Mouse (Mus musculus): Measurements from ENCODE around the gene Tff3. TPM values are rescaled to one million over a fixed set of nuclear protein-coding genes. Genes with fewer than 3 reads are reported as not detected.

Gene Tff3
- polyA plus RNA-seq, 1 experiment = 0.77 TPM

DNA sequence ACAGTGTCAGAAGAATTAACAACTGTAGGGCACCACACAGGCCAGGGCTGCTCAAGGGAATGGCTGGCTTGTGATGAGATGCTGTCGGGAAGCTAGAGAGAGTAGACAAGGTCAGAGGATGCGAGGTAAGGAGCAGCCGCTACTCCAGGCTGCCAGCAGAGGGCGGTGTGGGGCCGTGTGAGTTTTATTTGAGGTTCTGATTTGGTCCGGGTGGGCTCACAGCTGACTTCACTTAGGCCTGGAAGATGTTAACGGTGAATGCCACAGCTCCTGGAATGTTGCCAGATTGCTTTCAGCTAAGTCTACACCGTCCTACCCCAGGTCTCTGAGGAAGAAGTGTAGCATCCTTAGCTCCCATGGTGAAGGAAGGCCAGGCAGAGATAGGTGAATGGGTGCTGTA lies 7.5 kb downstream of the Tff3 start:
- no peak for TF ChIP-seq POLR2A (IDR thresholded peaks at IDR 0.05; ENCODE audit: borderline replicate concordance, insufficient read depth, low read length)
- TF ChIP-seq CTCF (IDR thresholded peaks at IDR 0.05; ENCODE audit: borderline replicate concordance, insufficient read depth, low read depth, low read length) = peak; percentile 92
- Histone ChIP-seq H3K27ac (ENCODE audit: insufficient read depth, low read length) (no peak overlapping the region), H3K4me3 (replicated peaks; ENCODE audit: insufficient read depth, low read depth, low read length) (no peak overlapping the region), H3K4me1 (ENCODE audit: control insufficient read depth, insufficient read depth, low read length) (peaks cover 36% of the 10 kb centered on the region), H3K27me3 (ENCODE audit: control insufficient read depth, insufficient read depth, low read length) (no peaks in the 10 kb centered on the region)
- DNase-seq = peak; percentile 61 to 76
- WGBS = 7% methylated on average over 8 of the region's 8 CpGs

DNA sequence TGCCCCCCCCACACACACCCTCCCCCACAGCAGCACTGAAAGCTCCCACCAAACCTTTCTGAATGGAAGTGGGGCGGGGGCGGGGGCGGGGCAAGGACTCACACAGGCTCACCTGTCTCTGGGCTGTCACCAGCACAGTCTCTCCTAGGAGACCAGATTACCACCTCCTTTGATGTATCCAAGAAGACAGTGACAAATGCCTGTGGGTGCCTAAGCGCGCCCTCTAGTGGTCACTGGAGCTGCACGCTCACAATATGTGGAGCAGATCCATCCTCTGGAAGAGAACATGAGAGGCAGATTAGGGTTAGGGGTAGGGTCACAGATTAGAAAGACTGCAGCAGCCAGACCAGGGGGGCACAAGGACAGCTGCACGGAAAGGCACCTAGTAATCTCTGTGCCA lies 10.0 kb downstream of the Tff3 start:
- H3K4me1 ChIP-seq (ENCODE audit: control insufficient read depth, insufficient read depth, low read length) = peaks cover 12% of the 10 kb centered on the region; the same call in 1 of the 2 replicates
- no peaks in the 10 kb centered on the region for H3K27me3 ChIP-seq (ENCODE audit: control insufficient read depth, insufficient read depth, low read length)
- no peak overlapping the region for H3K27ac ChIP-seq (ENCODE audit: insufficient read depth, low read length)
- no peak for TF ChIP-seq POLR2A (IDR thresholded peaks at IDR 0.05; ENCODE audit: borderline replicate concordance, insufficient read depth, low read length)
- TF ChIP-seq CTCF (IDR thresholded peaks at IDR 0.05; ENCODE audit: borderline replicate concordance, insufficient read depth, low read depth, low read length) = peak; percentile 90
- WGBS = 4% methylated on average over 7 of the region's 7 CpGs
- peak; percentile 76 to 85 for DNase-seq
- no peak overlapping the region for H3K4me3 ChIP-seq (replicated peaks; ENCODE audit: insufficient read depth, low read depth, low read length)

DNA sequence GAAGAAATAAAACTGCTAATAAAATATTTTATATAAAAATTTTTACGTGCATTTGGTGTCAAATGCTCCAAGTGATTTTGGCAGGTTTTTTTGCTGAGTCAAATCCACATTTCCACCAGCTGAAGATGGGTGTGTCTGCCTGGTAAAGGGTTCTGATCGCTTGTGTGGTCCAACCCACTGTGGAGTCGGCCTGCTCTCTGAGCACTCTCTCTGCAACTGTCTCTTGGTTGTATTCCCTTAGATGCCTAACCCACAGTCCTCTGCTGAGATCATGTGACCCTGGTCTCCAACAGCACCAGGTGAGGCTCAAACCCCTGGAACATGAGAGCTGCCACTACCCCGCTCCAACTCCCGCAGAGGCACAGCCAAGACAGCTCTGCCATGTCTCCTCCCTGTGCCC lies 11.5 kb downstream of the Tff3 start:
- Histone ChIP-seq H3K27ac (ENCODE audit: insufficient read depth, low read length) (no peak overlapping the region), H3K4me1 (ENCODE audit: control insufficient read depth, insufficient read depth, low read length) (peaks cover 7% of the 10 kb centered on the region; the same call in 1 of the 2 replicates), H3K27me3 (ENCODE audit: control insufficient read depth, insufficient read depth, low read length) (no peaks in the 10 kb centered on the region), H3K4me3 (replicated peaks; ENCODE audit: insufficient read depth, low read depth, low read length) (no peak overlapping the region)
- WGBS = 76% methylated on average over 5 of the region's 5 CpGs
- DNase-seq = no peak
- no peak for TF ChIP-seq POLR2A (IDR thresholded peaks at IDR 0.05; ENCODE audit: borderline replicate concordance, insufficient read depth, low read length)
- TF ChIP-seq CTCF (IDR thresholded peaks at IDR 0.05; ENCODE audit: borderline replicate concordance, insufficient read depth, low read depth, low read length) = no peak

DNA sequence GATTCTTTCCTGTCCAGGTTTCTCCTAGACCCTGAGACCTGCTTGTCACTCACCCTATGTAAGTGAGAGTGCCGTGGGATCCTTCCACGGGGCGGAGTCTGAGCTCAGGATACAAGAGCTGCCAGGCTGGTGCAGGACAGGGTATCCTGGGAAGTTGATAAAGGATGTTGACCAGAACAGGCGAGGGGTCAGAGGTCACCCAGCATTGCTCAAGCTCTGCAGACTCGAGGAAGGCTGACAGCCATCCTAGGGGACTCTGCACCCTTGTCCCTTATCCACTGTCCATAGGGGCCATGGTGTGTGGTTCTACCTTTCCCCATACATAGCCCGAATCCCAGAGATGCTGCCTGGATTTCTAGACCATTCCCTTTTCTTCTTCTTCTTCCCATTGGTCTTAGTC lies 13.4 kb downstream of the Tff3 start:
- peak in 1 of 2 experiments; percentile 16 for DNase-seq
- no peak overlapping the region for H3K4me3 ChIP-seq (replicated peaks; ENCODE audit: insufficient read depth, low read depth, low read length)
- 68% methylated on average over 6 of the region's 6 CpGs for WGBS
- H3K27ac ChIP-seq (ENCODE audit: insufficient read depth, low read length) = no peak overlapping the region
- H3K4me1 ChIP-seq (ENCODE audit: control insufficient read depth, insufficient read depth, low read length) = peaks cover 13% of the 10 kb centered on the region
- TF ChIP-seq POLR2A (IDR thresholded peaks at IDR 0.05; ENCODE audit: borderline replicate concordance, insufficient read depth, low read length) = no peak
- no peak for TF ChIP-seq CTCF (IDR thresholded peaks at IDR 0.05; ENCODE audit: borderline replicate concordance, insufficient read depth, low read depth, low read length)
- H3K27me3 ChIP-seq (ENCODE audit: control insufficient read depth, insufficient read depth, low read length) = no peaks in the 10 kb centered on the region

DNA sequence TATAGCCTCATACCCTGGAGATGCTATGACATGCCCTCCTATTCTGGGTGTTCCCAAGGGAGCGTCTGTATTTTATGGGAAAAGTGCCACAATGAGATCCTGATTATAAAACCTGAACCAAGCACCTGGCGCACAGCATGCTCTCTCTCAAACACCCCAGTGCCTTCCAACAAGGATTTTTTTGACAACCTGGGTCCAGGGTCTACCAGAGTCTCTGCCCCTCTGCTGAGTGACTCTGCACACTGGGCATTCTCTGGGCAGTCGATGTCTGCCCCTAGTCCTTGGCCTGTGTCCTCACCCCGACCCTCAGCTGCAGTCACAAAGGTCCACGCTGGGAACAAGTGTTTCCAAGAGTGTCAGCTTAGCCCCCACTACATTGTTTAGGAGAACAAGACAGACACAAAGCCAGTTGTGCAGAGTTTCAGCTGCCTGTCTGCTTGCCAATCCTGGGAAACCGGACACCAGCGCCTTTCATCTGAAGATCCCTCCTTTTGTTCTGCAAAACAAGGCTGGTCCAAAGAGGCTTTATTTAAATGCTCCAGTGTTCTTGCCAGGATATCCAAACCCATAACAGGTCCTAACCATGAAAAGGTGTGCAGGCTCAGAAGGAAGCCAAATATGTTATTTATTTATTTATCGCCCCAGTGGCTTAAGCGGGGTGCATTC lies 16.1 kb downstream of the Tff3 start:
- H3K4me1 ChIP-seq (ENCODE audit: control insufficient read depth, insufficient read depth, low read length) = peaks cover 10% of the 10 kb centered on the region
- TF ChIP-seq POLR2A (IDR thresholded peaks at IDR 0.05; ENCODE audit: borderline replicate concordance, insufficient read depth, low read length) (no peak), CTCF (IDR thresholded peaks at IDR 0.05; ENCODE audit: borderline replicate concordance, insufficient read depth, low read depth, low read length) (no peak)
- peak in 1 of 2 experiments; percentile 21 for DNase-seq
- no peak overlapping the region for H3K4me3 ChIP-seq (replicated peaks; ENCODE audit: insufficient read depth, low read depth, low read length)
- WGBS = 41% methylated on average over 9 of the region's 9 CpGs
- H3K27ac ChIP-seq (ENCODE audit: insufficient read depth, low read length) = 0 out of 2 replicates have a peak overlapping the region, but pooled peaks have one; percentile 40
- no peaks in the 10 kb centered on the region for H3K27me3 ChIP-seq (ENCODE audit: control insufficient read depth, insufficient read depth, low read length)

DNA sequence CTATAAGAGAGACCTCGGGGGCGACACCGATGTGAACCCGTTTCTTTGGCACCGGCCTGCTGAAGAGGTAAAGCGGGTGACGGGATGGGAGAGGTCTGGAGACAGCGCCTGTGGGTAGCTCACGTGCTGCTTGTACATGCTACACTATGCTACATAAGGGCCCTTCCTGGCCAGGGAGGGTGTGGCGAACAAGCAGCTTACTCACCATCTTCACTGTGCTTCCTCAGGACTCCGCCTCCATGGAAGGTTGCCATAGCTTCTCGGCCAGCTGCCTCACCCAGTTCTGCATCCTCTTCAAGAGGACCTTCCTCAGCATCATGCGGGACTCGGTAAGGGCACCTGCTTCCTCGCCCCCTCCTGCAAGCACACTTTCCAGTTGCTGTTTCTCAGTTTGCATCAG lies 21.1 kb downstream of the Tff3 start:
- no peak for TF ChIP-seq POLR2A (IDR thresholded peaks at IDR 0.05; ENCODE audit: borderline replicate concordance, insufficient read depth, low read length)
- no peak for TF ChIP-seq CTCF (IDR thresholded peaks at IDR 0.05; ENCODE audit: borderline replicate concordance, insufficient read depth, low read depth, low read length)
- H3K27ac ChIP-seq (ENCODE audit: insufficient read depth, low read length) = no peak overlapping the region
- no peaks in the 10 kb centered on the region for H3K27me3 ChIP-seq (ENCODE audit: control insufficient read depth, insufficient read depth, low read length)
- peak in 1 of 2 experiments; percentile 12 for DNase-seq
- peaks cover 10% of the 10 kb centered on the region for H3K4me1 ChIP-seq (ENCODE audit: control insufficient read depth, insufficient read depth, low read length)
- no peak overlapping the region for H3K4me3 ChIP-seq (replicated peaks; ENCODE audit: insufficient read depth, low read depth, low read length)
- WGBS = 70% methylated on average over 15 of the region's 15 CpGs

DNA sequence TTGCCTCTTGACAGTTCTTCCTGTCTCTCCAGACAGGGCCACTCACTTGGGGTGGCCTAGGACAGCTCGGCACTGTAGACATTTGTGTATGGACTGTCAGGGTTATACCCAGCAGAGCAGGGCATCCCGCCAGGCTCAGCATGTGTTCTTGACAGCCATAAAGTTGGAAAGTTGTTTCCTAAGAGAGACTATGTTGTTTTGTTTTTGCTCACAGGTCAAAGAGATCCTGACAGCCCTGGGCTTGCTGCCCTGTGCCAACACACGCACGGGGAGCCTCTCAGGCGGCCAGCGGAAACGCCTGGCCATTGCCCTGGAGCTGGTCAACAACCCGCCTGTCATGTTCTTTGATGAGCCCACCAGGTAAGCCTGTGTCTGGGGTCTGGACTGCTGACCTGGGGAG lies 25.6 kb downstream of the Tff3 start:
- Histone ChIP-seq H3K27me3 (ENCODE audit: control insufficient read depth, insufficient read depth, low read length) (no peaks in the 10 kb centered on the region), H3K4me1 (ENCODE audit: control insufficient read depth, insufficient read depth, low read length) (no peaks in the 10 kb centered on the region; the same call in 1 of the 2 replicates), H3K4me3 (replicated peaks; ENCODE audit: insufficient read depth, low read depth, low read length) (no peak overlapping the region), H3K27ac (ENCODE audit: insufficient read depth, low read length) (no peak overlapping the region)
- WGBS = 32% methylated on average over 8 of the region's 8 CpGs
- TF ChIP-seq POLR2A (IDR thresholded peaks at IDR 0.05; ENCODE audit: borderline replicate concordance, insufficient read depth, low read length) = no peak
- TF ChIP-seq CTCF (IDR thresholded peaks at IDR 0.05; ENCODE audit: borderline replicate concordance, insufficient read depth, low read depth, low read length) = no peak
- DNase-seq = no peak

DNA sequence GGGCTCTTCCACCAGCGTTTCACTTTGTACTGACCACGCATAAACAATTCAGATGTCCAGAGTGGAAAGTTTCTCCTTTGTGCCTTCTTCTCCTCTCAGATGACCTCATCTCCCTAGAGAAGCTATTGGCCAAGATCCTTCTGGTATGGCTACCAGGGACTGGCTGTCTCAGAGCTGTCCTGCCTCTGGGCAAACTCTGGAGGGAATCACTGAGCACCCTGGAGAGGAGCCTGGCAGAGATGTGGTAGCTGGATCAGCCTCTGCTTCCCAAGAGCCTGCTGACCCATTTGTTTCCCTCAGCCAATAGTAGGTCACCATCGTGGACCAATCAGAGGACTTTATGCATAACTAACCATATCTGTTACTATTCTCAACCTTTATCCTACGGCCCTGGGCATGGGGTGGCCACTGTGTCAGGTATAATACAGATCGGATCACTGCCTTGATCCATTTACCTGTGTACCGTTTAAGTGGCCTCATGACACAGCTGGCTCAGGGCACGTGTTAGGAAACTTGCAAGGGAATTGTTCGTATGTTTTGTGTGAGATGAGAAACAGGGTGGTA lies 26.4 kb downstream of the Tff3 start:
- Histone ChIP-seq H3K4me1 (ENCODE audit: control insufficient read depth, insufficient read depth, low read length) (no peaks in the 10 kb centered on the region; the same call in 1 of the 2 replicates), H3K4me3 (replicated peaks; ENCODE audit: insufficient read depth, low read depth, low read length) (no peak overlapping the region), H3K27me3 (ENCODE audit: control insufficient read depth, insufficient read depth, low read length) (no peaks in the 10 kb centered on the region), H3K27ac (ENCODE audit: insufficient read depth, low read length) (no peak overlapping the region)
- TF ChIP-seq CTCF (IDR thresholded peaks at IDR 0.05; ENCODE audit: borderline replicate concordance, insufficient read depth, low read depth, low read length) = no peak
- TF ChIP-seq POLR2A (IDR thresholded peaks at IDR 0.05; ENCODE audit: borderline replicate concordance, insufficient read depth, low read length) = no peak
- 84% methylated on average over 8 of the region's 8 CpGs for WGBS
- DNase-seq = no peak

Data from cerebellum, adult 2 months (tissue).